Mouse (Mus musculus): ENCODE data around the gene Krt90.

DNA sequence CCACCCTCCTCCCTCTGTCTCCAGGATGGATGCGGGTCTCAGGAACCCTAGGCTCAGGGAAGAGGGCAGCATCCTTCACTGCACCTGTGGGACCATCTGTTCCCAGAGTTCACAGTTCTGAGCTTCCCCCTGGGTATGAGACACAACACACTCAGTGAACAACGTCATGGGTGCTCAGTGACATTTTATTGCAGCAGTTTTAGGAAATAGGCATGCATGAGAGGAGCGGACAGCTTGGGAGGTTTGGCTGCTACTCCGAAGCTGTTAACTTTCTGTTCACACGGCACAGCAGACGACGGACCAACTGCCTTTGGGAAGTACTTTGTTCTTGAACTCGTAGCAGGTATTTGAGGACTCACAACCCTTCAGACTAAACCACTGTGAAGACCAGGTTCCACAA, 10.6 kb downstream of the Krt90 start:
- TF ChIP-seq CTCF (IDR thresholded peaks at IDR 0.05; ENCODE audit: low read depth, low read length) (no peak), POLR2A (IDR thresholded peaks at IDR 0.05; ENCODE audit: extremely low read depth, insufficient read depth, low read length) (no peak)
